12 mouse cellular contexts compared by ENCODE assay signal in the genomic region with DNA sequence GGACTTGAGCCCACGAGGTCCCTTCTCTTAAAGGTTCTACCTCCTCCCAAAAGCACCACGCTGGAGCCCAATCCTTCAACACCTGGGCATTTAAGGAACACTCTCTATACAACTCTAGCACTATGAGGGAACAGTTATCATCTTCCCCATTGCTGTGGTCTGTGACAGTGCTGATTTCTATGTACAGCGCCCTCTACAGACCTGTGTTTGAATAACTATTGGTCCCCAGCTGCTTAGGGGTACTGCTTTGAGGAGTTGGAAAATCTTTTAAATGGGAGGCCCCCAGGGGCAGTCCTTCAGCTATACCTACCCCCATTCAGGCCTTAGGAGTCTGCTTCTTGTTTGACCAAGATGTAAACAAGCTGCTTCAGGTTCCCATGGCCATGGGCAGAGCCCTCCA. TPM values are rescaled to one million over a fixed set of nuclear protein-coding genes. Genes with fewer than 3 reads are reported as not detected.
DNase-seq lines count a peak whose midpoint lies in the region; ATAC-seq and TF ChIP-seq lines count a peak whose summit lies in the region.
"Had no signal": no experiment of that assay in that cellular context is flagged by ENCODE, and none has a peak within 500 bp of the region (broad histone marks: within the 10 kb centered on the region; RNA-seq: fewer than 3 reads in every experiment).

No protein-coding gene starts in this region.

- peak; percentile 58 for TF ChIP-seq CTCF in layer of hippocampus, adult 2 months (conservative IDR thresholded peaks at IDR 0.05)
- peak; percentile 36 for TF ChIP-seq CTCF in Patski (IDR thresholded peaks at IDR 0.05)
- TF ChIP-seq CTCF in midbrain, postnatal 0 days (IDR thresholded peaks at IDR 0.05), result peak; percentile 26

- POLR2A ChIA-PET in Patski (lab: Charles Lee), result no interaction called here

- no peak overlapping the region for H3K4me2 ChIP-seq in midbrain, postnatal 0 days (ENCODE audit: low read depth, low read length, poor library complexity, severe bottlenecking)

- CTCF ChIA-PET in Patski (lab: Charles Lee), result interaction anchor here (0.6 to 4.6 kb wide), 8 partner anchors 13 to 375 kb away, joined by 3 to 58 read pairs (median 5); no protein-coding TSS in a partner anchor

- H3K27me3 ChIP-seq in Patski, result no peaks in the 10 kb centered on the region
- no peaks in the 10 kb centered on the region for H3K27me3 ChIP-seq in midbrain, postnatal 0 days (ENCODE audit: insufficient read depth, low read length)

- in situ Hi-C loops in Patski (cut with MboI; ENCODE audit: low pct_unique_long_range_greater_than_20kb), result loop anchor here (5.0 to 25.0 kb wide), 3 partner anchors 136 to 566 kb away; no protein-coding TSS in a partner anchor

- no peaks in the 10 kb centered on the region for H3K9me3 ChIP-seq in midbrain, postnatal 0 days (ENCODE audit: low read length)
- H3K9me3 ChIP-seq: megakaryocyte, embryonic 14.5 days had no signal

- H3K4me3 ChIP-seq in layer of hippocampus, adult 2 months, result no peak overlapping the region
- no peak overlapping the region for H3K4me3 ChIP-seq in midbrain, postnatal 0 days (ENCODE audit: low read depth, low read length)
- H3K4me3 ChIP-seq: megakaryocyte, embryonic 14.5 days had no signal

- no peak for ATAC-seq in Patski
- ATAC-seq in midbrain, postnatal 0 days (ENCODE audit: low FRiP score), result no peak

- no peaks in the 10 kb centered on the region for H3K4me1 ChIP-seq in midbrain, postnatal 0 days (ENCODE audit: insufficient read depth, low read length)

- no peak overlapping the region for H3K27ac ChIP-seq in layer of hippocampus, adult 2 months
- no peak overlapping the region for H3K27ac ChIP-seq in midbrain, postnatal 0 days (ENCODE audit: low read depth, low read length)

- no peaks in the 10 kb centered on the region for H3K36me3 ChIP-seq in midbrain, postnatal 0 days (ENCODE audit: insufficient read depth, low read length)

- 60% methylated on average over 3 of the region's 3 CpGs for WGBS in midbrain, postnatal 0 days

- DNase-seq in layer of hippocampus, adult 2 months (ENCODE audit: low spot score in 2 of 2), result no peak
- no peak for DNase-seq in layer of hippocampus, adult 11-12 months (ENCODE audit: low spot score)
- DNase-seq in CD8-positive naive resting alpha-beta T cell, adult 2 months (ENCODE audit: low read depth in 2 of 2, low spot score in 2 of 2), result peak; percentile 13 to 39
- DNase-seq in Patski (ENCODE audit: low read depth, low spot score), result no peak
- peak; percentile 8 for DNase-seq in midbrain, postnatal 0 days (ENCODE audit: low spot score)
- DNase-seq in yolk sac, embryonic 10.5 days (ENCODE audit: low spot score), result no peak
- no peak for DNase-seq in kidney, adult 8-10 months
- DNase-seq: gastrocnemius, postnatal 14 days; kidney, adult 11 months had no signal

- H3K9ac ChIP-seq in midbrain, postnatal 0 days (replicated peaks; ENCODE audit: low read length, poor library complexity, severe bottlenecking), result no peak overlapping the region

RNA-seq across cellular contexts. Expression of a gene that starts 5.7 kb away (rescaled TPM):
- not detected for total RNA-seq in layer of hippocampus, adult 2 months (2021)
- polyA plus RNA-seq in Patski (2021), result not detected
- total RNA-seq in midbrain, postnatal 0 days (2014; rRNA removed), result not detected in 2 replicates
- polyA plus RNA-seq in midbrain, postnatal 0 days (2015; fragmentation: Nextera tagmentation; extraction: Ambion mirVana), result not detected in 2 replicates
- total RNA-seq: adrenal gland, postnatal 10 days; gastrocnemius, postnatal 14 days; left cerebral cortex, postnatal 25 days had no signal

Comparison
In these comparisons a context has a peak if more than half of its experiments do, and no peak if none do; other contexts are left out.
1. DNase-seq: peak in CD8-positive naive resting alpha-beta T cell, adult 2 months (2 of 2) and midbrain, postnatal 0 days (single experiment); none in layer of hippocampus, adult 2 months (0 of 2), layer of hippocampus, adult 11-12 months (single experiment), Patski (single experiment), yolk sac, embryonic 10.5 days (single experiment) and kidney, adult 8-10 months (0 of 2).
2. Peak in every context shown above with its lines, with median percentiles within 50 percentile points of each other: CTCF ChIP-seq.